Mouse (Mus musculus): Measurements from ENCODE around the gene A26c2. TPM values are rescaled to one million over a fixed set of nuclear protein-coding genes. Genes with fewer than 3 reads are reported as not detected.

The A26c2 gene
- not detected in 2 replicates for polyA plus RNA-seq (2015; fragmentation: Nextera tagmentation; extraction: Ambion mirVana)

DNA sequence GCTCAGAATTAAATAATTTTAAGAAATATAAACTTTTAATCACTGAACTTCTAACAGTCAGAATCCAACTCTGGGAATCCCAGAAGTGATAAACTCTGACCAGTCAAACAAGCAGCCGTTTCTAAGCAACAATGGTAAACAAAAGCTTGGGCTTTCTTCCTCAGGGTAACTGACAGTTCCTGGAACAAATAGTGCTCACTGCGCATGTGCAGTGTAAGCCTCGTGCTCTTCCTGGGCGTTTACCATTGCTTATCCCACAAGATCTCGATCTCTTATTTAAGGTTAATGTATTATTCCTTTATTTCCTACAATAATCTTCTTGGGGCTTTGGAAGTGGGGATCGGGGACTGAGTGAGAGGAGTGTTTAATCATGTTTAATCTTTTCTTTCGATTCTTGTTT lies at the start of gene A26c2:
Gene A26c2 (minus strand): TSS at position 101 of the 400 bp plus-strand sequence.
- H3K9me3 ChIP-seq = no peaks in the 10 kb centered on the region
- H3K27me3 ChIP-seq = no peaks in the 10 kb centered on the region
- 83% methylated on average over 7 of the region's 7 CpGs for WGBS
- H3K36me3 ChIP-seq = no peaks in the 10 kb centered on the region
- no peak within 1 kb of the TSS for H3K27ac ChIP-seq (replicated peaks)
- H3K4me1 ChIP-seq = no peaks in the 10 kb centered on the region
- no peak for ATAC-seq (replicated peaks)
- H3K4me3 ChIP-seq = no peak within 1 kb of the TSS
- no peak within 1 kb of the TSS for H3K4me2 ChIP-seq (replicated peaks)
- no peak within 1 kb of the TSS for H3K9ac ChIP-seq (replicated peaks)

GRCm38 (mm10) chr7:62851471-62851870 lies 28.0 kb upstream of the A26c2 start:
- H3K27me3 ChIP-seq = no peaks in the 10 kb centered on the region
- H3K27ac ChIP-seq (replicated peaks) = no peak overlapping the region
- H3K9me3 ChIP-seq = no peaks in the 10 kb centered on the region
- no peak overlapping the region for H3K4me3 ChIP-seq
- no peaks in the 10 kb centered on the region for H3K36me3 ChIP-seq
- no peak for ATAC-seq (replicated peaks)
- H3K9ac ChIP-seq (replicated peaks) = no peak overlapping the region
- H3K4me1 ChIP-seq = no peaks in the 10 kb centered on the region
- H3K4me2 ChIP-seq (replicated peaks) = no peak overlapping the region

Data from forebrain, embryonic 15.5 days (tissue).